Mouse (Mus musculus) kidney, adult 2 months (tissue): ENCODE measurements at regions not wholly inside any gene's neighbourhood (a gene's known extent, or its start where the extent isn't known, plus 50 kb on each side); places are given as distances from the start of the nearest gene placed in this dataset.

Experiments
- CTCF ChIP-seq: fragments of 200-500 bp; conservative IDR thresholded peaks from 2 replicates; pipeline ENCODE4 v1.5.1; 2011; ENCODE audit warnings: low read depth, mild to moderate bottlenecking, control low read depth, low read length, moderate library complexity, mixed read lengths; ENCODE audit not compliant: insufficient read depth, insufficient read length
- POLR2A ChIP-seq: fragments of 200-500 bp; IDR thresholded peaks from one replicate; pipeline ENCODE4 v1.6.1; 2011; ENCODE audit warnings: low read depth, low read length, control low read depth

DNA sequence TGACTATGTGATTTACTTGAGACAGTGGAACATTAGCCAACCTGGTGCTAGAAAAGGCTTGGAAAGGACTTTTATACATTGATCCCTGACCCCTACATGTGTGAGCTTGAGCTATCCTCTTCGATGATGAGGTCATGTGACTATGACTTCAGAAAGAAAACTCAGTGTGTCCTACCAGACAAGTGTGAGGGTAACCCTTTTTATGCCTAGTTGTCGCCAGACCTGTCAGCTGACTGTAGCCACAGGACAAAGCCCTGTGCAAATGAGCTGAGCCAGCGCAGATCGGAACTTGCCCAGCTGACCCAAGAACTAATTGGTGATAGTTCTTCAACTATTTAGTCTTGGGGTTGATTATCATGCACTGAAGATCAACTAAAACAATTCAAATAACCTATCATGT lies 269.5 kb downstream of the Cyp26b1 start:
- no peak for TF ChIP-seq CTCF
- TF ChIP-seq POLR2A: no peak
